Comparison of ENCODE assay signal across 8 mouse cellular contexts in genomic region chr11:102096887-102097391, GRCm38 (mm10). TPM values are rescaled to one million over a fixed set of nuclear protein-coding genes. Genes with fewer than 3 reads are reported as not detected.
DNase-seq lines count a peak whose midpoint lies in the region; ATAC-seq and TF ChIP-seq lines count a peak whose summit lies in the region.

No protein-coding gene starts in this region.

- H3K4me3 ChIP-seq in bone marrow, adult 2 months (replicated peaks; ENCODE audit: control insufficient read depth, low read depth, low read length) = no peak overlapping the region
- H3K4me3 ChIP-seq in embryonic facial prominence, embryonic 13.5 days = peak overlapping the region; percentile 35
- peak overlapping the region; percentile 25 for H3K4me3 ChIP-seq in heart, embryonic 12.5 days
- no peak overlapping the region for H3K4me3 ChIP-seq in kidney, postnatal 0 days (replicated peaks; ENCODE audit: low read depth, low read length)
- H3K4me3 ChIP-seq in liver, postnatal 0 days (ENCODE audit: low read depth, low read length) = peak overlapping the region; percentile 21

- H3K27ac ChIP-seq in bone marrow, adult 2 months (ENCODE audit: control insufficient read depth, insufficient read depth, low read depth, low read length, poor library complexity) = no peak overlapping the region
- peak overlapping the region; percentile 39 for H3K27ac ChIP-seq in embryonic facial prominence, embryonic 13.5 days
- H3K27ac ChIP-seq in heart, embryonic 12.5 days (ENCODE audit: poor library complexity, severe bottlenecking) = no peak overlapping the region
- no peak overlapping the region for H3K27ac ChIP-seq in kidney, postnatal 0 days
- H3K27ac ChIP-seq in liver, postnatal 0 days (ENCODE audit: low read depth) = 0 out of 2 replicates have a peak overlapping the region, but pooled peaks have one; percentile 8

- H3K36me3 ChIP-seq in embryonic facial prominence, embryonic 13.5 days = no peaks in the 10 kb centered on the region
- H3K36me3 ChIP-seq in heart, embryonic 12.5 days = no peaks in the 10 kb centered on the region
- no peaks in the 10 kb centered on the region for H3K36me3 ChIP-seq in kidney, postnatal 0 days (ENCODE audit: insufficient read depth, low read length)
- H3K36me3 ChIP-seq in liver, postnatal 0 days (replicated peaks; ENCODE audit: insufficient read depth, low read length) = no peaks in the 10 kb centered on the region

- 2% methylated on average over 18 of the region's 18 CpGs for WGBS in bone marrow, adult 2 months
- 6% methylated on average over 18 of the region's 18 CpGs for WGBS in embryonic facial prominence, embryonic 13.5 days
- 5% methylated on average over 17 of the region's 18 CpGs for WGBS in heart, embryonic 12.5 days
- 6% methylated on average over 18 of the region's 18 CpGs for WGBS in kidney, postnatal 0 days
- 4% methylated on average over 18 of the region's 18 CpGs for WGBS in liver, postnatal 0 days (ENCODE audit: insufficient replicate concordance)

- no peaks in the 10 kb centered on the region for H3K4me1 ChIP-seq in bone marrow, adult 2 months (ENCODE audit: control insufficient read depth, insufficient read depth, low read length)
- peaks cover 16% of the 10 kb centered on the region for H3K4me1 ChIP-seq in embryonic facial prominence, embryonic 13.5 days
- H3K4me1 ChIP-seq in heart, embryonic 12.5 days (replicated peaks) = peaks cover 22% of the 10 kb centered on the region
- H3K4me1 ChIP-seq in kidney, postnatal 0 days (replicated peaks; ENCODE audit: insufficient read depth, low read length) = no peaks in the 10 kb centered on the region
- peaks cover 25% of the 10 kb centered on the region for H3K4me1 ChIP-seq in liver, postnatal 0 days (ENCODE audit: insufficient read depth)

- peak; percentile 80 for DNase-seq in CD4-positive, CD25-positive, alpha-beta regulatory T cell, adult 2 months (ENCODE audit: low read depth, low spot score)
- peak; percentile 86 for DNase-seq in kidney, postnatal 0 days (ENCODE audit: low spot score)
- DNase-seq in liver, postnatal 0 days = peak; percentile 91
- peak; percentile 60 for DNase-seq in ovary, adult 18-20 months (ENCODE audit: low spot score)
- peak; percentile 38 for DNase-seq in thymus, postnatal 25 days

- no peaks in the 10 kb centered on the region for H3K9me3 ChIP-seq in embryonic facial prominence, embryonic 13.5 days
- no peaks in the 10 kb centered on the region for H3K9me3 ChIP-seq in heart, embryonic 12.5 days (replicated peaks)
- H3K9me3 ChIP-seq in kidney, postnatal 0 days (replicated peaks; ENCODE audit: low read length) = no peaks in the 10 kb centered on the region
- H3K9me3 ChIP-seq in liver, postnatal 0 days (ENCODE audit: low read length) = no peaks in the 10 kb centered on the region

- no peak for TF ChIP-seq EP300 in liver, postnatal 0 days (IDR thresholded peaks at IDR 0.05; ENCODE audit: low read depth)

- H3K4me2 ChIP-seq in embryonic facial prominence, embryonic 13.5 days = peak overlapping the region; percentile 61
- H3K4me2 ChIP-seq in heart, embryonic 12.5 days = peak overlapping the region; percentile 64
- peak overlapping the region; percentile 32 for H3K4me2 ChIP-seq in kidney, postnatal 0 days (ENCODE audit: low read length)
- H3K4me2 ChIP-seq in liver, postnatal 0 days (ENCODE audit: low read depth, low read length) = peak overlapping the region; percentile 61

- H3K27me3 ChIP-seq in embryonic facial prominence, embryonic 13.5 days = peaks cover 29% of the 10 kb centered on the region
- H3K27me3 ChIP-seq in heart, embryonic 12.5 days (replicated peaks) = peaks cover 36% of the 10 kb centered on the region
- no peaks in the 10 kb centered on the region for H3K27me3 ChIP-seq in kidney, postnatal 0 days (ENCODE audit: insufficient read depth, low read length)
- peaks cover 8% of the 10 kb centered on the region; the same call in 1 of the 2 replicates for H3K27me3 ChIP-seq in liver, postnatal 0 days (ENCODE audit: insufficient read depth, low read length)

- ATAC-seq in embryonic facial prominence, embryonic 13.5 days (ENCODE audit: insufficient number of reproducible peaks, insufficient read depth, low FRiP score, low TSS enrichment, low read depth) = peak; percentile 84
- peak; percentile 92 for ATAC-seq in heart, embryonic 12.5 days (ENCODE audit: insufficient number of reproducible peaks, low FRiP score)
- peak; percentile 88 for ATAC-seq in kidney, postnatal 0 days (replicated peaks; ENCODE audit: low FRiP score, low read depth)
- peak; percentile 92 for ATAC-seq in liver, postnatal 0 days

- peak; percentile 24; the same call in 1 of the 2 replicates for TF ChIP-seq CTCF in bone marrow, adult 2 months (IDR thresholded peaks at IDR 0.05; ENCODE audit: control insufficient read depth, insufficient read depth, low read length)
- TF ChIP-seq CTCF in kidney, postnatal 0 days (IDR thresholded peaks at IDR 0.05; ENCODE audit: low read depth) = peak; percentile 73
- peak; percentile 80 for TF ChIP-seq CTCF in liver, postnatal 0 days (IDR thresholded peaks at IDR 0.05; ENCODE audit: low read depth)

- TF ChIP-seq POLR2A in bone marrow, adult 2 months (IDR thresholded peaks at IDR 0.05; ENCODE audit: borderline replicate concordance, control insufficient read depth, low read depth, low read length) = no peak

- H3K9ac ChIP-seq in embryonic facial prominence, embryonic 13.5 days = peak overlapping the region; percentile 61
- H3K9ac ChIP-seq in heart, embryonic 12.5 days = peak overlapping the region; percentile 52
- H3K9ac ChIP-seq in kidney, postnatal 0 days (ENCODE audit: low read depth, low read length) = no peak overlapping the region
- H3K9ac ChIP-seq in liver, postnatal 0 days (replicated peaks) = peak overlapping the region; percentile 3; the same call in 1 of the 2 replicates

RNA-seq across cellular contexts. Expression of gene Ppy, which starts 4.2 kb away (rescaled TPM):
- not detected in 2 replicates for polyA plus RNA-seq in bone marrow, adult 2 months (2011; ENCODE audit: insufficient read depth, insufficient read length, low replicate concordance, missing spikeins)
- not detected in 2 replicates for polyA plus RNA-seq in embryonic facial prominence, embryonic 13.5 days (2015; fragmentation: Nextera tagmentation; extraction: Ambion mirVana)
- polyA plus RNA-seq in heart, embryonic 12.5 days (2016; fragmentation: Nextera tagmentation; extraction: Ambion mirVana) = not detected in 2 replicates
- not detected in 2 replicates for polyA plus RNA-seq in kidney, postnatal 0 days (2015; fragmentation: Nextera tagmentation; extraction: Ambion mirVana)
- 0.72 TPM in 1 of 2 replicates, not detected in the other for polyA plus RNA-seq in liver, postnatal 0 days (2015; fragmentation: Nextera tagmentation; extraction: Ambion mirVana)

RNA-seq across cellular contexts. Expression of gene Mpp2, which starts 8.6 kb away (rescaled TPM):
- polyA plus RNA-seq in bone marrow, adult 2 months (2011; ENCODE audit: insufficient read depth, insufficient read length, low replicate concordance, missing spikeins) = 11.9 and 18.2 TPM in 2 replicates
- 9.8 and 10.3 TPM in 2 replicates for polyA plus RNA-seq in embryonic facial prominence, embryonic 13.5 days (2015; fragmentation: Nextera tagmentation; extraction: Ambion mirVana)
- polyA plus RNA-seq in heart, embryonic 12.5 days (2016; fragmentation: Nextera tagmentation; extraction: Ambion mirVana) = 15.4 and 17.8 TPM in 2 replicates
- polyA plus RNA-seq in kidney, postnatal 0 days (2015; fragmentation: Nextera tagmentation; extraction: Ambion mirVana) = 8.8 and 9.3 TPM in 2 replicates
- polyA plus RNA-seq in liver, postnatal 0 days (2015; fragmentation: Nextera tagmentation; extraction: Ambion mirVana) = 3.9 and 4.4 TPM in 2 replicates

RNA-seq across cellular contexts. Expression of gene Pyy, which starts 10.7 kb away (rescaled TPM):
- polyA plus RNA-seq in bone marrow, adult 2 months (2011; ENCODE audit: insufficient read depth, insufficient read length, low replicate concordance, missing spikeins) = not detected in 2 replicates
- not detected in 2 replicates for polyA plus RNA-seq in embryonic facial prominence, embryonic 13.5 days (2015; fragmentation: Nextera tagmentation; extraction: Ambion mirVana)
- not detected in 2 replicates for polyA plus RNA-seq in heart, embryonic 12.5 days (2016; fragmentation: Nextera tagmentation; extraction: Ambion mirVana)
- polyA plus RNA-seq in kidney, postnatal 0 days (2015; fragmentation: Nextera tagmentation; extraction: Ambion mirVana) = not detected in 2 replicates
- polyA plus RNA-seq in liver, postnatal 0 days (2015; fragmentation: Nextera tagmentation; extraction: Ambion mirVana) = 1.8 TPM in 1 of 2 replicates, not detected in the other

RNA-seq across cellular contexts. Expression of gene Nags, which starts 48.4 kb away (rescaled TPM):
- polyA plus RNA-seq in bone marrow, adult 2 months (2011; ENCODE audit: insufficient read depth, insufficient read length, low replicate concordance, missing spikeins) = not detected in 2 replicates
- polyA plus RNA-seq in embryonic facial prominence, embryonic 13.5 days (2015; fragmentation: Nextera tagmentation; extraction: Ambion mirVana) = 0.32 TPM in 1 of 2 replicates, not detected in the other
- polyA plus RNA-seq in heart, embryonic 12.5 days (2016; fragmentation: Nextera tagmentation; extraction: Ambion mirVana) = 0.11 TPM in 1 of 2 replicates, not detected in the other
- not detected in 2 replicates for polyA plus RNA-seq in kidney, postnatal 0 days (2015; fragmentation: Nextera tagmentation; extraction: Ambion mirVana)
- polyA plus RNA-seq in liver, postnatal 0 days (2015; fragmentation: Nextera tagmentation; extraction: Ambion mirVana) = 18.5 and 25.1 TPM in 2 replicates

RNA-seq across cellular contexts. Expression of gene Cd300lg, which starts 55.6 kb away (rescaled TPM):
- polyA plus RNA-seq in bone marrow, adult 2 months (2011; ENCODE audit: insufficient read depth, insufficient read length, low replicate concordance, missing spikeins) = 5.0 and 5.8 TPM in 2 replicates
- 0.45 and 0.66 TPM in 2 replicates for polyA plus RNA-seq in embryonic facial prominence, embryonic 13.5 days (2015; fragmentation: Nextera tagmentation; extraction: Ambion mirVana)
- 1.6 and 1.9 TPM in 2 replicates for polyA plus RNA-seq in heart, embryonic 12.5 days (2016; fragmentation: Nextera tagmentation; extraction: Ambion mirVana)
- polyA plus RNA-seq in kidney, postnatal 0 days (2015; fragmentation: Nextera tagmentation; extraction: Ambion mirVana) = 2.8 and 2.9 TPM in 2 replicates
- 1.8 and 2.3 TPM in 2 replicates for polyA plus RNA-seq in liver, postnatal 0 days (2015; fragmentation: Nextera tagmentation; extraction: Ambion mirVana)

Comparison
In these comparisons a context has a peak if more than half of its experiments do, and no peak if none do; other contexts are left out.
1. DNase-seq: peak in every context shown above with its lines; median percentile 91 in liver, postnatal 0 days; 86 in kidney, postnatal 0 days; 80 in CD4-positive, CD25-positive, alpha-beta regulatory T cell, adult 2 months; 60 in ovary, adult 18-20 months; 38 in thymus, postnatal 25 days.
2. H3K27ac ChIP-seq: peak in embryonic facial prominence, embryonic 13.5 days (single experiment) and liver, postnatal 0 days (single experiment); none in bone marrow, adult 2 months (single experiment), heart, embryonic 12.5 days (single experiment) and kidney, postnatal 0 days (single experiment).
3. H3K4me3 ChIP-seq: peak in embryonic facial prominence, embryonic 13.5 days (single experiment), heart, embryonic 12.5 days (single experiment) and liver, postnatal 0 days (single experiment); none in bone marrow, adult 2 months (single experiment) and kidney, postnatal 0 days (single experiment).
4. CTCF ChIP-seq: peak in every context shown above with its lines; median percentile 80 in liver, postnatal 0 days; 73 in kidney, postnatal 0 days; 24 in bone marrow, adult 2 months.
5. Peak in every context shown above with its lines, with median percentiles within 50 percentile points of each other: ATAC-seq and H3K4me2 ChIP-seq.